Mouse (Mus musculus) stomach, embryonic 14.5 days (tissue): ENCODE data around the gene Jade1. TPM values are rescaled to one million over a fixed set of nuclear protein-coding genes. Genes with fewer than 3 reads are reported as not detected.

ENCODE experiments used
- ATAC-seq: fragments of 200-750 bp; cut with Nextera tagmentation; 2 replicates; pipeline ENCODE4 v1.8.0; 2017; ENCODE audit warnings: low read depth, moderate TSS enrichment; ENCODE audit not compliant: insufficient number of reproducible peaks, insufficient read depth, low FRiP score
- H3K27ac ChIP-seq: fragments of 300-500 bp; sonication (generic); 2 replicates; pipeline ENCODE4 v1.5.1; 2014; ENCODE audit warnings: mild to moderate bottlenecking, low read length, moderate library complexity, mixed read lengths
- H3K27me3 ChIP-seq: fragments of 300-500 bp; sonication (generic); 2 replicates; pipeline ENCODE4 v1.6.1; 2014; ENCODE audit warnings: low read length, control low read depth, mixed read lengths; ENCODE audit not compliant: control insufficient read depth, insufficient read depth
- H3K36me3 ChIP-seq: fragments of 300-500 bp; sonication (generic); 2 replicates; pipeline ENCODE4 v1.6.1; 2014; ENCODE audit warnings: mild to moderate bottlenecking, control low read depth, low read length, moderate library complexity, mixed read lengths; ENCODE audit not compliant: control insufficient read depth, insufficient read depth
- H3K4me1 ChIP-seq: fragments of 300-500 bp; sonication (generic); 2 replicates; pipeline ENCODE4 v1.6.1; 2014; ENCODE audit warnings: low read length, control low read depth, mixed read lengths; ENCODE audit not compliant: control insufficient read depth, insufficient read depth
- H3K4me2 ChIP-seq: fragments of 300-500 bp; sonication (generic); replicated peaks from 2 replicates; pipeline ENCODE4 v1.6.1; 2014; ENCODE audit warnings: low read depth, low read length, control low read depth
- H3K4me3 ChIP-seq: fragments of 300-500 bp; sonication (generic); 2 replicates; pipeline ENCODE4 v1.5.1; 2014; ENCODE audit warnings: low read depth, low read length, control low read depth
- H3K9ac ChIP-seq: fragments of 300-500 bp; sonication (generic); replicated peaks from 2 replicates; pipeline ENCODE4 v1.6.1; 2014; ENCODE audit warnings: low read depth, mild to moderate bottlenecking, control low read depth, low read length, moderate library complexity, mixed read lengths
- H3K9me3 ChIP-seq: fragments of 300-500 bp; sonication (generic); 2 replicates; pipeline ENCODE4 v1.6.1; 2016; ENCODE audit warnings: low read depth, low read length, control low read depth; ENCODE audit not compliant: control insufficient read depth
- WGBS: fragments of 180-500 bp; shearing (Covaris S2); extraction: QIAGEN DNeasy Blood & Tissue Kit; methylation state at CpG from one replicate; pipeline ENCODE4 v1.1.7; 2014; 5-methylcytosine and 5-hydroxymethylcytosine counted together
- polyA plus RNA-seq: library from polyadenylated mRNA; unstranded; fragments of >200 nt; fragmentation: Nextera tagmentation; extraction: Ambion mirVana; gene quantifications from 2 replicates; pipeline ENCODE4 v1.2.1, GENCODE M21; 2014

The Jade1 gene
- polyA plus RNA-seq, 1 experiment from 2014 or later: 12.1 TPM

GRCm38 (mm10) chr3:41564471-41565213 lies 9.1 kb downstream of the Jade1 start:
- Histone ChIP-seq H3K4me2 (peak overlapping the region; percentile 89), H3K27me3 (no peaks in the 10 kb centered on the region), H3K27ac (peak overlapping the region; percentile 94), H3K9me3 (no peaks in the 10 kb centered on the region), H3K4me1 (peaks cover 7% of the 10 kb centered on the region; the same call in 1 of the 2 replicates), H3K36me3 (no peaks in the 10 kb centered on the region), H3K9ac (peak overlapping the region; percentile 69), H3K4me3 (peak overlapping the region; percentile 73)
- ATAC-seq: peak; percentile 70
- under 1% methylated on average over 32 of the region's 60 CpGs for WGBS

GRCm38 (mm10) chr3:41565410-41565823 lies 9.9 kb downstream of the Jade1 start:
- H3K27me3 ChIP-seq: no peaks in the 10 kb centered on the region
- ATAC-seq: peak; percentile 56
- under 1% methylated on average over 45 of the region's 61 CpGs for WGBS
- peak overlapping the region; percentile 94 for H3K27ac ChIP-seq
- H3K9me3 ChIP-seq: no peaks in the 10 kb centered on the region
- H3K4me2 ChIP-seq: peak overlapping the region; percentile 89
- H3K9ac ChIP-seq: peak overlapping the region; percentile 69
- H3K4me3 ChIP-seq: peak overlapping the region; percentile 73
- peaks cover 7% of the 10 kb centered on the region; the same call in 1 of the 2 replicates for H3K4me1 ChIP-seq
- no peaks in the 10 kb centered on the region for H3K36me3 ChIP-seq

- H3K27me3 ChIP-seq: no peaks in the 10 kb centered on the region
- H3K9ac ChIP-seq: peak overlapping the region; percentile 69
- H3K27ac ChIP-seq: peak overlapping the region; percentile 94
- WGBS: under 1% methylated on average over 24 of the region's 26 CpGs
- peak overlapping the region; percentile 89 for H3K4me2 ChIP-seq
- ATAC-seq: peak; percentile 24; the same call in 1 of the 2 replicates
- H3K4me3 ChIP-seq: peak overlapping the region; percentile 73
- H3K4me1 ChIP-seq: peaks cover 7% of the 10 kb centered on the region; the same call in 1 of the 2 replicates
- no peaks in the 10 kb centered on the region for H3K9me3 ChIP-seq
- no peaks in the 10 kb centered on the region for H3K36me3 ChIP-seq
Measured at GRCm38 (mm10) chr3:41565955-41566354, 10.4 kb downstream of the Jade1 start.

- no peak overlapping the region for H3K4me3 ChIP-seq
- WGBS: 76% methylated on average over 5 of the region's 5 CpGs
- ATAC-seq: no peak
- no peak overlapping the region for H3K4me2 ChIP-seq
- no peak overlapping the region for H3K27ac ChIP-seq
- H3K27me3 ChIP-seq: no peaks in the 10 kb centered on the region
- H3K36me3 ChIP-seq: no peaks in the 10 kb centered on the region
- H3K4me1 ChIP-seq: peaks cover 6% of the 10 kb centered on the region; the same call in 1 of the 2 replicates
- H3K9me3 ChIP-seq: no peaks in the 10 kb centered on the region
- H3K9ac ChIP-seq: no peak overlapping the region
Measured at GRCm38 (mm10) chr3:41569943-41570342, 14.4 kb downstream of the Jade1 start.

GRCm38 (mm10) chr3:41572131-41572530 lies 16.6 kb downstream of the Jade1 start:
- H3K4me1 ChIP-seq: peaks cover 2% of the 10 kb centered on the region; the same call in 1 of the 2 replicates
- no peak overlapping the region for H3K27ac ChIP-seq
- WGBS: 76% methylated on average over 4 of the region's 4 CpGs
- H3K27me3 ChIP-seq: no peaks in the 10 kb centered on the region
- H3K36me3 ChIP-seq: no peaks in the 10 kb centered on the region
- ATAC-seq: no peak
- no peak overlapping the region for H3K9ac ChIP-seq
- H3K4me3 ChIP-seq: no peak overlapping the region
- no peak overlapping the region for H3K4me2 ChIP-seq
- H3K9me3 ChIP-seq: no peaks in the 10 kb centered on the region

GRCm38 (mm10) chr3:41572968-41573367 lies 17.4 kb downstream of the Jade1 start:
- Histone ChIP-seq H3K36me3 (no peaks in the 10 kb centered on the region), H3K27me3 (no peaks in the 10 kb centered on the region), H3K4me1 (peaks cover 2% of the 10 kb centered on the region; the same call in 1 of the 2 replicates), H3K4me3 (no peak overlapping the region), H3K9me3 (no peaks in the 10 kb centered on the region), H3K9ac (no peak overlapping the region), H3K27ac (no peak overlapping the region), H3K4me2 (no peak overlapping the region)
- no peak for ATAC-seq
- 85% methylated on average over 11 of the region's 11 CpGs for WGBS

- Histone ChIP-seq H3K4me3 (no peak overlapping the region), H3K27ac (no peak overlapping the region), H3K9me3 (no peaks in the 10 kb centered on the region), H3K27me3 (no peaks in the 10 kb centered on the region), H3K4me1 (peaks cover 2% of the 10 kb centered on the region; the same call in 1 of the 2 replicates), H3K36me3 (no peaks in the 10 kb centered on the region), H3K9ac (no peak overlapping the region), H3K4me2 (no peak overlapping the region)
- ATAC-seq: no peak
- WGBS: 63% methylated on average over 8 of the region's 8 CpGs
Measured at GRCm38 (mm10) chr3:41574208-41574607, 18.7 kb downstream of the Jade1 start.

- Histone ChIP-seq H3K9me3 (no peaks in the 10 kb centered on the region), H3K4me3 (no peak overlapping the region), H3K27me3 (no peaks in the 10 kb centered on the region), H3K4me2 (no peak overlapping the region), H3K9ac (no peak overlapping the region), H3K4me1 (peaks cover 2% of the 10 kb centered on the region; the same call in 1 of the 2 replicates), H3K27ac (no peak overlapping the region), H3K36me3 (no peaks in the 10 kb centered on the region)
- ATAC-seq: no peak
- WGBS: 56% methylated on average over 7 of the region's 7 CpGs
Measured at GRCm38 (mm10) chr3:41574720-41575435, 19.3 kb downstream of the Jade1 start.
